Mouse (Mus musculus) c-Kit-positive CD71-negative TER-119-negative erythroid progenitor cells, embryonic 14.5 days (primary cell): ENCODE data around the gene Hadh.

ENCODE experiments used
- DNase-seq: peaks from one replicate; pipeline ENCODE4 v3.0.0-alpha.2; 2013; ENCODE audit warnings: low read depth

The Hadh gene

DNA sequence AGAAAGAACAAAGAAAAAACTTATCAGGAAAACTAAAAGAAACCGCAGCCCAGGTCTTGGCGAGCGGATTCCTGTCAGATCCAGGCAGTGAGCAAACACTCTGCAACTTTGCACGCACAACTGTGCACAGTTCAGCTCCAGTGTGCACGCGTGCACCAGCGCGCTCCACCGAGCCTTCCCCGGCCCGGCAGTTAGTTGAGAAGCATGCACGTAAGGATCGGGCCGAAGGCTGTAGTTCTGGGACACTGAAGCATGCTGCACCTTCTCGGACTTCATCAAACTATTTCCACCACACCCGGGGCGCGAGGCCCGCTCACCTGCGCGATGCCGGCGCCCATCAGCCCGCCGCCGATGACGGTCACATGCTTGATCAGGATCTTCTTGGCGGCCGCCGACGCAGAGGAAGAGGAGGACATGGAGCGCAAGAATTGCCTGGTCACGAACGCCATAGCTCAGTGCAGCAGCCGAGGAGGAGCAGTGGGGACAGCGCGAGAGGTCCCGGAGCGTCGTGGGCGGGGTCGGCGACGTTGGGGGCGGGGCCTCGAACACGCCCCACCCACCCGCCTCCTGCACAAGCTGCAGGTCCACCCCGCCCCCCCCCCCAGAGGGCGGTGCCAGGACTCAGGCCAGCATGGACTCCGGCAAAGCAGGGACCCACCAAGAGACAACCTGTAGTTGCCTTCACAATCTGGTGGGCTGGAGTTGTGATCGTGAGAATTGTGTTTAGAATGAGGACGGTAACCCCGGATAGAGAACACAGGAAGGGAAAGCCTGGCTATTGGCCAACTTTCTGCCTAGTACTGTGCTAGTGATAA, at the start of gene Hadh:
Gene Hadh (minus strand): TSS at position 543 of the 815 bp plus-strand sequence.
- DNase-seq: peak; percentile 68

DNA sequence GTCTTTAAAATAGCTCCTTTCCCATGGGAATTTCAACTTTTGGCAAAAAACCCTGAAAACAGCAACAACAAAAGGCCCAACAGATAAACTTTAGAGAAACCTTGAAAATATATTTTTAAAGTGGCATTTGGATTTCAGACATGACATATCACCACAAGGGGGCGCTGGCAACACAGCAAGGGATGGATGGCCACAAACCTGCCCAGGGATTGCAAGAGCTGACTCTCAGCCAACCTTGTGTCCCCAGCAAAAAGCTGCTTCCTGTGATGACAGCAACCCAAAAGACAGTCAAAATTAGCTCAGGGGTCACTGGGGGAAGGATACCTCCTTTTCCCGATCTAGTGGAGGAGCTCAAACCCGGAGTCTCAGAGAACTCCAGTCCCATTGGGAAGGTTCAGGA, 48.3 kb upstream of the Hadh start:
- DNase-seq: peak; percentile 62

DNA sequence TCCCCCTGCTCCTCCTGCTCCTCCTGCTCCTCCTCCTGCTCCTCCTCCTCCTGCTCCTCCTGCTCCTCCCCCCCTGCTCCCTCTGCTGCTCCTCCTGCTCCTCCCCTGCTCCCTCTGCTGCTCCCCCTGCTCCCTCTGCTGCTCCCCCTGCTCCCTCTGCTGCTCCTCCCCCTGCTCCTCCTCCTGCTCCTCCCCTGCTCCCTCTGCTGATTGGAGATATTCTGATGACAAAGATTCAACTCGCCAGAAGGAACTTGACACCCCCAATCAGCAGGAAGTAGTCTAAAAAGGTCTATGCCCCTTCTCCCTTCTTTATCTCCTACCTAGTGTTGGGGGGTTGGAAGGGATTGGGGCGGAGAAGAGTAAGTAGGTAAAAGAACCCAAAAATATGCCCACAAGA, 46.3 kb upstream of the Hadh start:
- no peak for DNase-seq

GRCm38 (mm10) chr3:131317126-131317525, 45.2 kb upstream of the Hadh start:
- no peak for DNase-seq

DNA sequence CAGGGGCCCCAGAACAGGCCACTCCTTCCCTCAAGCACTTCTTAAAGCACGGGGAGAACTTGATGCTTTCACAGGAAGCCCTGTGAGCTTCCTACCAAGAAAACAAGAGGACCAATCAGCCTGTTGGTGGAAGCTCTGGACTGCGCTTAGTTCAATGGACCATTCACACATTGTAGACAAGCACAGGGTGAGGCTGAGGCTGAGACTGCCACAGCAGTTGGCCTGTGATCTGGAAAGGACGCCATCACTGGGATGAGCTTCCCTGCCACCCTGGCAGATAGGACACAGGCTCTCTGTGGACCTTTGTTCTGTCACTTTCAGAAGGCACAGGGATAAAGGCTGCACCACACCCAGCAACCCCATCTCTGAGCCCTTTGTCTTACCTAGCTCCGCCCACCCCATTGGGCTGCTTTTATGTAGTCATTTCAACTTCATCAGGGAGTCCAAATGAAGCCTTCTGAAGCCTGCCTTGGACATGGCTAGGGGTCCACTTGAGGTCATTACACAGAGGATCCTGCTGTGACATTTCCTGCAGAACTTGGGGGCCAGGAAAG, 44.1 kb upstream of the Hadh start:
- no peak for DNase-seq

- DNase-seq: no peak
Measured at GRCm38 (mm10) chr3:131312340-131312739, 40.4 kb upstream of the Hadh start.

DNA sequence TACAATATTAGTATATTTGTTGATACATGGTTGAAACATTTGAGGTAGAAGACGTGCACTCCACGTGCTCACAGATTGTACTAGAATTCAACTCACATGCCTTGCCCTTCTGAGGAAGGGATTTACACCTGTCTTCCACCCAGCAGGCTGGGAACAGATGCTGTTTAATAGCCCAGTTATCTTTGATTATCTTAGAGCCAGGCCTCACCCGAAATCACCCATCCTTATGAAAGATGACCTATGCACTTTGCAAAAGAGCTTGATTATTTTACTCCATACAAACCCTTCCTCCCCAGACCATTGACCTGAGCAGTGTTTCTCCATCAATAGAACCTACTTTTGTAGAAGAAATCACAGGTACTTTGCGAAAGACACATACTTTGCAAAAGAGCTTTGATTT, 38.7 kb upstream of the Hadh start:
- no peak for DNase-seq

DNA sequence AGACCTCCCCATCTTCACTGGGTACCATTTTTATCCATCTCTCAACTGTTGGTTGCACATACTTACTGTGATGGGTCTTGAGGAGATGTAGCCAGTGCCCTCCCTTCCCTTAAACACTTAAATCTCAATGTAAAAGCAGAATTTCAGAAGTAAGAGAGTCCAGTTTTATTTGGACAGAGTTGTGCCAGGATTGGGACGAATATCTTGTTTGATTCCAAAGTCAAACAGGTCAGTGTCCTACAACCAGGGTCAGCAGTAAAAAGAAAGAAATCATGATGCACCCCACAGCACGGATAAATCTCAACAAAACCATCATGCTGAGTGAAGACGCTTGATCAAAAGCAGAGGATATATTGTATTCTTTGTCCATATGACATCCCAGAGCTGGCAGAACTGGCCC, 35.9 kb upstream of the Hadh start:
- no peak for DNase-seq

- no peak for DNase-seq
Measured at GRCm38 (mm10) chr3:131306255-131306654, 34.4 kb upstream of the Hadh start.

DNA sequence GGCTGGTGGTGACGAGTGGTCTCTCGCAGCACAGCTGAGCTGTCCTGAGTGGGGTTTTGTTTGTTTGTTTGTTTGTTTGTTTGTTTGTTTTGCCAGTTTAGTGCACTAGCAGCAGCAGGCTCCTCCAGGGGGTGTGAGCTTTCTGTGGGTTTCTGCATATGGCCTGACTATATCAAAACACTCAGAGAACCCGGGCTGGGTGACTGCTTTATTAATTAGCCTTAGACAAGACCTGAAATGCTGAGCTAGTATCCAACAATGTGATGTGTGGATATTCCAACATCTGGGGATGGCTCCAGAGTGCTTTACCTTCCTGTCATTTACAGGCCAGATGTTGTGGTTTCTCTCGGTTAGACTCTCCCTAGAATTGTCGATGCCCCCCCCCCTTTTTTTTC, 31.4 kb upstream of the Hadh start:
- DNase-seq: no peak

DNA sequence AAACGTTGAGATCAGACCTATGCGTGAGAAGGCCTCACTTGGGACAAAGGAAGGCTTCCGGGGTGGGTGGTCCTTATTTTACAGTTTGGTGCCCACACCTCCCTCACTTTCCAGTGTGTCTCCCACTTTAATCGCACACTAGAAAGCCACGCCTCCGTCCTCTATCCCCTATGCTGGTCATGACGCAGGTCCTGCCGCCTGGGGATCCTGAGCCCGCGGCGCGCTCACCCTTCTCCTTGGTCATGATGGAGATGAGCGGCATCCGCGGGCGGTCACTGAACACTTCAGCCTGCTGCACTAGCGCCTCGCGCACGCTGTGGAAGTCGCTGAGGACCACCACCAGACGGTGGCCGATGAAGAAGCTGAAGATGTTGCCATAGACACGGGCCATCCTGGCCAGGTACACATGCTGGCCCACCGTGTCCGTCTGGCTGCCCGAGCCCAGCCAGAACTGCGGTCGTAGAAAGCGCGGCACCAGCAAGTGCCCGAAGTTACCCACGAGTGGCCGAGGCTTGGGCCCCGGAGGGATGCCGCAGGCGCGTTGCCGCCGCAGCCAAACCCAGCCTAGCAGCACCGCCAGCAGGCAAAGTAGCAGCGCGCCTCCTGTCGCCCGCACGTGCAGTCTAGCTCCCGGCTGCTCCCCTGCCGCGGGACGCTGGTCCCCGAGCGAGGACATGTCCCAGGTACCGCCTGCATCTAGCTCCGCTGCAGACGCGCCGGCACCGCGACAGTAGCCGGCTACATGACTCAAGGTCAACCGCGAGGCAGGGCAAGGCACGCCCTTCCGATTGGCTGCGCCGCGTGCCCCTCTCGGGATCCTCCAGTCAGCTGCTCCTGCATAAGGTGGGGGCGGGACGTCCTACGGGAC, 30.8 kb upstream of the Hadh start, which contains the start of gene Cyp2u1:
Gene Cyp2u1 (minus strand): TSS at position 776 of the 868 bp plus-strand sequence.
- DNase-seq: peak; percentile 62

DNA sequence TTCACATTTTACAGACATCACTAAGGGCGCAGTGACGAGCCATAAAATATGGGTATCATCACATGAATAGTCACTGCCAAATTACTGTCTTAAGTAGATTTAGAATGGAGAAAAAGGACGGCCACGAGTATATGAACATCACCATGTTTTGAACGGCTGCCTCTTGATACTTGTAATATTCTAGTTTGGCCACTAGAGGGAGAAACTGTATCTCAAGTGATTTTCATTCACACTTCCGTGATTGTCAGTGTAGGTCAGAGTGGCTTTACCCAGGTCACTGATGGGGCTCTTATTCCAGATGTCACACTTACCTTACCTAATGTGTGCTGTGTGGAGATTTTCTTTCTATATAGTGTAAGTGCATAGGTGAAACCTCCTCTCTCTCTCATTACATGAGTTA, 28.0 kb upstream of the Hadh start:
- no peak for DNase-seq

DNA sequence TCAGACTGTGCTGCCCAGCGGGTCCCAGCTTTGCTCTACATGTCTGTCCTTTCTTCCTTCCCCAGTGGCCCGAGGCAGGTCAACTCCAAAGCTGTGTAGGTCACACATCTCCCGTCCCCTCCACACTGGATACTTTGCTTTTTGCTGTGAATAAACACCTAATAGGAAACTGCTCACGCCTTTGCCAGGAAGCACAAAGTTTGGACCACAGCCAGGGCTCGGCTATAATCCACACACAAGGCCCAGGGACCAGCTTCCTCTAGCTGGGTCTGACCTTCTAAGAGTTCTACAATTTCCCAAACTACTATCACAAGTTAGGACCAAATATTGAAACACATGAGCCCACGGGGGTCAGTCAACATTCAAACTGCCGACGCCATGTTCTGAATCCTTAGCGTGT, 27.2 kb upstream of the Hadh start:
- DNase-seq: no peak

DNA sequence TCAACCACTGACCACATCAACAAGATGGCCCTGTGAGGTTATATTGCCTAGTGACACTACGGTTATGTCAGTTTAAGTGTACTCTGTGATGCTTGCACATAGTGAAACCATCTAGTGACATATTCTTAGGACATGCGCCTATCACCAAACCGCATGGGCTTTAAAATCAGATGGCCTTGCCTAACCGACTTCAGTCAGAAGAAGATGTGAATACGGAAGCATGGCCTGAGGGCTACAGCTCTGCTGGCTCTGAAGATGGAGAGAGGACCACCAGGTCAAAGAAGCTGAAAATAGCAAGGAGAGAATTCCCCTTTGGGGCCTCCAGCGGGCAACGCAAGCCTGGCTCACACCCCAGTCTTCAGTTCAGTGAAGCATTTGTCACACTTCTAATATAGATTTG, 25.0 kb upstream of the Hadh start:
- DNase-seq: no peak

GRCm38 (mm10) chr3:131295513-131296200, 23.8 kb upstream of the Hadh start:
- DNase-seq: no peak

GRCm38 (mm10) chr3:131294503-131294902, 22.6 kb upstream of the Hadh start:
- DNase-seq: no peak

GRCm38 (mm10) chr3:131292959-131293358, 21.1 kb upstream of the Hadh start:
- no peak for DNase-seq

DNA sequence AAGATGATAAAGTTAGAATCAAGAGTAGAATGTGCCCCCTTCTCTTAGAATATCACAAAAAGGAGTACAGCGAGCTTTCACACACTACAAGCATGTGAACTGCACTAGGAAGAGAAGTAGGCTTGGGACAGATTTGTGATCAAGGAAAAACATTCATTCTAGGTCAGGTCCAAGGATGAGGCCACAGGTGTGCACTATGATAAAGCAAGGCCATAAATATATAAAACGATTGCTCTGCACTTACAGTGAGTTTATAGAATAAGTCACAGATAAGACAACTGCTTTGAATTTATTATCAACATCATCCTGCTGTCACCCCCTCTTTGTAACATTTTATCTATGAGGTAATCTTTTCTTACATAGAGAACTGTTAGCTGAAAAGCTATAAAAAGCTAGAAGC, 20.4 kb upstream of the Hadh start:
- no peak for DNase-seq

- no peak for DNase-seq
Measured at GRCm38 (mm10) chr3:131291890-131292289, 20.0 kb upstream of the Hadh start.

- no peak for DNase-seq
Measured at GRCm38 (mm10) chr3:131274151-131274550, 2.2 kb upstream of the Hadh start.

DNA sequence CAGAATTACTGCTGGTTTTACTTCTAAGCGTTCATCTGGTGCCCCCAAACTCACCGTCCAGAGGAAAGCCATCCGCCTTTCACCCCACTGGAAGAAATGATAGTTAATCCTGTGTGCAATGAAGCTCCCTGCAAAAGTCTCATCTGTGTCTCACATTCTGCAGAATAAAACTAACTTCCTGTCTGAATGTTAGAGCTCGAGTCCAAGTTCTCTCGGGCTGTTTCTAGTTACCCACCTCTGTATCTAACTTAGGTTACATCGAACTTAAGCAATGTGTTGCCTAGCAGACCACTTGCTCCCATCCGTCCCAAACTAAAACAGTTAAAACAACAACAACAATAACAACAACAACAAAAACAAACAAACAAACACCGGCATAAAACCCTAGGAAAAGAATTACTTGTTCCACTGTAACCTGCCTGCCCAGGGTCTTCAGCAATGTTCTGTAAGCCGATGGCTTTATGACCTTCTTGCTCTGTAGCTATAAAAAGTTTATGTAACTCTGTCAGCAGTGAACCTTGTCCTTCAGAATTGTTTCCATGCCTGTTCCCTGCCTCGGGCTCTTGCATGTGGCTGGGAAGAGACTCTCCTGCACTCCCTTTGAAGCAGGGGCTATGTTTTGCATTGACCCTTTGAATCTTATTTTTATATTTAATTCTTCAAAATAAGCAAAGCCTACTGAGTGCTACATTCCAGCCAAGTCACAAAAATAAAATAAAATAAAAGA, 636 bp upstream of the Hadh start:
- DNase-seq: no peak

- peak; percentile 30 for DNase-seq
Measured at GRCm38 (mm10) chr3:131271157-131271556, 744 bp downstream of the Hadh start.
